Comparison of ENCODE assay signal across 7 mouse cellular contexts in genomic region chr16:31201704-31202103, GRCm38 (mm10). TPM values are rescaled to one million over a fixed set of nuclear protein-coding genes. Genes with fewer than 3 reads are reported as not detected.
DNase-seq lines count a peak whose midpoint lies in the region; ATAC-seq and TF ChIP-seq lines count a peak whose summit lies in the region.

No protein-coding gene starts in this region.

- H3K4me1 ChIP-seq in lung, embryonic 16.5 days (replicated peaks; ENCODE audit: control insufficient read depth, insufficient read depth, low read length): peaks cover 13% of the 10 kb centered on the region
- H3K4me1 ChIP-seq in lung, adult 2 months (ENCODE audit: control insufficient read depth, insufficient read depth, low read length): peaks cover 6% of the 10 kb centered on the region
- no peaks in the 10 kb centered on the region; the same call in 1 of the 2 replicates for H3K4me1 ChIP-seq in hindbrain, embryonic 11.5 days (replicated peaks; ENCODE audit: control insufficient read depth, insufficient read depth, low read length)
- H3K4me1 ChIP-seq in liver, embryonic 12.5 days: peaks cover 34% of the 10 kb centered on the region
- peaks cover 9% of the 10 kb centered on the region for H3K4me1 ChIP-seq in stomach, embryonic 16.5 days (ENCODE audit: control insufficient read depth, insufficient read depth, low read length)

- no peak for DNase-seq in lung, adult 2 months
- DNase-seq in hindbrain, embryonic 11.5 days (ENCODE audit: low spot score): no peak
- no peak for DNase-seq in urinary bladder, postnatal 10 days (ENCODE audit: low spot score)

- no peaks in the 10 kb centered on the region for H3K36me3 ChIP-seq in lung, embryonic 16.5 days (ENCODE audit: control insufficient read depth, insufficient read depth, low read length)
- no peaks in the 10 kb centered on the region for H3K36me3 ChIP-seq in hindbrain, embryonic 11.5 days (ENCODE audit: control insufficient read depth, insufficient read depth, low read length)
- H3K36me3 ChIP-seq in liver, embryonic 12.5 days: no peaks in the 10 kb centered on the region
- H3K36me3 ChIP-seq in stomach, embryonic 16.5 days (ENCODE audit: control insufficient read depth, insufficient read depth, low read length): no peaks in the 10 kb centered on the region

- H3K4me3 ChIP-seq in lung, embryonic 16.5 days (ENCODE audit: low read length): peak overlapping the region; percentile 99
- H3K4me3 ChIP-seq in lung, adult 2 months (replicated peaks; ENCODE audit: extremely low read depth, low read depth, low read length): no peak overlapping the region
- H3K4me3 ChIP-seq in hindbrain, embryonic 11.5 days (ENCODE audit: low read depth, low read length): no peak overlapping the region; the same call in 1 of the 2 replicates
- H3K4me3 ChIP-seq in liver, embryonic 12.5 days: peak overlapping the region; percentile 84; the same call in 1 of the 2 replicates
- peak overlapping the region; percentile 33 for H3K4me3 ChIP-seq in stomach, embryonic 16.5 days (replicated peaks; ENCODE audit: low read length)

- H3K27me3 ChIP-seq in lung, embryonic 16.5 days (ENCODE audit: control insufficient read depth, insufficient read depth, low read depth, low read length): no peaks in the 10 kb centered on the region
- H3K27me3 ChIP-seq in hindbrain, embryonic 11.5 days (ENCODE audit: control insufficient read depth, insufficient read depth, low read length): no peaks in the 10 kb centered on the region
- no peaks in the 10 kb centered on the region; the same call in 1 of the 2 replicates for H3K27me3 ChIP-seq in liver, embryonic 12.5 days (replicated peaks)
- no peaks in the 10 kb centered on the region for H3K27me3 ChIP-seq in stomach, embryonic 16.5 days (ENCODE audit: control insufficient read depth, insufficient read depth, low read length)

- ATAC-seq in lung, embryonic 16.5 days (ENCODE audit: low read depth): no peak
- no peak for ATAC-seq in hindbrain, embryonic 11.5 days (ENCODE audit: low FRiP score)
- no peak for ATAC-seq in liver, embryonic 12.5 days
- ATAC-seq in stomach, embryonic 16.5 days (ENCODE audit: insufficient read depth, low FRiP score): no peak
- ATAC-seq in inflammation-experienced regulatory T-cells, adult 6 months: no peak

- no peak for TF ChIP-seq POLR2A in lung, adult 2 months (IDR thresholded peaks at IDR 0.05; ENCODE audit: borderline replicate concordance, extremely low read depth, low read depth, low read length)

- H3K9ac ChIP-seq in lung, embryonic 16.5 days (ENCODE audit: low read length): peak overlapping the region; percentile 50; the same call in 1 of the 2 replicates
- no peak overlapping the region for H3K9ac ChIP-seq in hindbrain, embryonic 11.5 days (ENCODE audit: low read depth, low read length)
- no peak overlapping the region for H3K9ac ChIP-seq in liver, embryonic 12.5 days
- no peak overlapping the region for H3K9ac ChIP-seq in stomach, embryonic 16.5 days (ENCODE audit: low read length)

- H3K27ac ChIP-seq in lung, embryonic 16.5 days (ENCODE audit: low read length): no peak overlapping the region; the same call in 1 of the 2 replicates
- H3K27ac ChIP-seq in hindbrain, embryonic 11.5 days (ENCODE audit: low read depth, low read length): no peak overlapping the region
- H3K27ac ChIP-seq in liver, embryonic 12.5 days: peak overlapping the region; percentile 92; the same call in 1 of the 2 replicates
- H3K27ac ChIP-seq in stomach, embryonic 16.5 days (ENCODE audit: low read length): peak overlapping the region; percentile 77

- peak overlapping the region; percentile 65 for H3K4me2 ChIP-seq in lung, embryonic 16.5 days (ENCODE audit: low read depth, low read length)
- peak overlapping the region; percentile 35; the same call in 1 of the 2 replicates for H3K4me2 ChIP-seq in hindbrain, embryonic 11.5 days (replicated peaks; ENCODE audit: low read depth, low read length)
- peak overlapping the region; percentile 98 for H3K4me2 ChIP-seq in liver, embryonic 12.5 days
- H3K4me2 ChIP-seq in stomach, embryonic 16.5 days (ENCODE audit: low read depth, low read length): peak overlapping the region; percentile 54

- 50% methylated on average over 2 of the region's 2 CpGs for WGBS in lung, embryonic 16.5 days
- WGBS in lung, adult 2 months: 53% methylated on average over 2 of the region's 2 CpGs
- WGBS in hindbrain, embryonic 11.5 days: 86% methylated on average over 2 of the region's 2 CpGs
- 65% methylated on average over 2 of the region's 2 CpGs for WGBS in liver, embryonic 12.5 days (ENCODE audit: insufficient replicate concordance)
- WGBS in stomach, embryonic 16.5 days: 66% methylated on average over 2 of the region's 2 CpGs

- TF ChIP-seq CTCF in lung, adult 2 months (IDR thresholded peaks at IDR 0.05; ENCODE audit: insufficient read depth, low read length): no peak

- no peaks in the 10 kb centered on the region for H3K9me3 ChIP-seq in lung, embryonic 16.5 days (ENCODE audit: control insufficient read depth, low read length)
- no peaks in the 10 kb centered on the region for H3K9me3 ChIP-seq in hindbrain, embryonic 11.5 days (ENCODE audit: control insufficient read depth, low read length)
- no peaks in the 10 kb centered on the region for H3K9me3 ChIP-seq in liver, embryonic 12.5 days (replicated peaks)
- no peaks in the 10 kb centered on the region for H3K9me3 ChIP-seq in stomach, embryonic 16.5 days (replicated peaks; ENCODE audit: control insufficient read depth, low read length)

RNA-seq across cellular contexts. Expression of gene Acap2, which starts 0.7 kb away (rescaled TPM):
- 26.8 and 27.3 TPM in 2 replicates for polyA plus RNA-seq in lung, embryonic 16.5 days (2015; fragmentation: Nextera tagmentation; extraction: Ambion mirVana)
- 18.6 and 21.8 TPM in 2 replicates for polyA plus RNA-seq in lung, adult 2 months (2012; rRNA removed)
- 22.9 and 23.4 TPM in 2 replicates for polyA plus RNA-seq in hindbrain, embryonic 11.5 days (2014; fragmentation: Nextera tagmentation; extraction: Ambion mirVana)
- polyA plus RNA-seq in liver, embryonic 12.5 days (2016; fragmentation: Nextera tagmentation; extraction: Ambion mirVana): 10.3 and 11.1 TPM in 2 replicates
- 20.4 and 21.4 TPM in 2 replicates for polyA plus RNA-seq in stomach, embryonic 16.5 days (2015; fragmentation: Nextera tagmentation; extraction: Ambion mirVana)
- 10 to 100 TPM; 10.7 to 13.1 (median 11.1) TPM for polyA plus RNA-seq in inflammation-experienced regulatory T-cells, adult 6 months (2017; shearing (Covaris generic))

Comparison
In these comparisons a context has a peak if more than half of its experiments do, and no peak if none do; other contexts are left out.
1. H3K4me3 ChIP-seq: peak in lung, embryonic 16.5 days (single experiment), liver, embryonic 12.5 days (single experiment) and stomach, embryonic 16.5 days (single experiment); none in lung, adult 2 months (single experiment) and hindbrain, embryonic 11.5 days (single experiment).
2. H3K27ac ChIP-seq: peak in liver, embryonic 12.5 days (single experiment) and stomach, embryonic 16.5 days (single experiment); none in lung, embryonic 16.5 days (single experiment) and hindbrain, embryonic 11.5 days (single experiment).
3. H3K4me2 ChIP-seq: peak in every context shown above with its lines; median percentile 98 in liver, embryonic 12.5 days; 65 in lung, embryonic 16.5 days; 54 in stomach, embryonic 16.5 days; 35 in hindbrain, embryonic 11.5 days.